ENCODE assay signal across 1 mouse cellular context in the genomic region with DNA sequence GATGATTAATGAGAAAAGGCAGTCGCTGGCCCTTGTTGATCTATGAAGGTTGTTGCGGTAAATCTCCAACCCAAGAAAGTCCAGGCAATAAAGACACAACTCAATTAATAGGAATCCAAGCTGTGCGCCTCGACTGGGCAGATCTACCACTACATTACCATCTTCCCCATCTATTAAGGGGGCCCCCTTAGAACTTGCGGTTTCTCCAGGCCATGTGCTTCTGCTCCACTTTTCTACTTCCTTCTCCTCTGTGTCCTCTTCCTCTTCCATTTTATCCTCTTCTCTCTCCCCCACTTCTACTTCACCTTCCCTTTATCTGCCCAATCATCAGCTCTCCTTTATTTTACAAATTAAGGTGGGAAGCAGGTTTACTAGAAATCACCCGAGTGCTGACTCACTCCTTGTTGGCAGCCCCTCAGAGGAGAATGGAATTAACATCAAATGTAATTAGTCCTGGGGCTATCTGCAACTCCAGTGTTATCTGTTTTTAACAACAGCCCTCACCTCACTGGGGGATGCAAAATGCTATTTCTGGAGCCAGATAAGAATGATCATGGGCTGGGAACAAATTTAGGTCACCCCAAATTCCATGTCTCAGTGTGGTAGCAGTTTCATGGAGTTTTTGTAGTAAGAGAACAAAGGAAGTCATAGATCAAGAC.
A peak's percentile ranks its signal among the peaks of the same experiment; 100 is the strongest.
TF ChIP-seq lines count a peak whose summit lies in the region.

No protein-coding gene starts in this region.

TF ChIP-seq in MEL, 35 proteins besides CTCF, POLR2A, EP300 and RAD21 (continued from another document):
- TF ChIP-seq TCF12 (IDR thresholded peaks at IDR 0.05; ENCODE audit: low read depth, low read length), result peak; percentile 92
- peak; percentile 86 for TF ChIP-seq SIN3A (IDR thresholded peaks at IDR 0.05; ENCODE audit: low read length)
- TF ChIP-seq CHD1 (IDR thresholded peaks at IDR 0.05; ENCODE audit: low read depth, low read length), result no peak
- TF ChIP-seq BHLHE40 (IDR thresholded peaks at IDR 0.05; ENCODE audit: borderline replicate concordance, low read depth, low read length), result peak; percentile 42; the same call in 1 of the 2 replicates
- TF ChIP-seq MEF2A (IDR thresholded peaks at IDR 0.05; ENCODE audit: extremely low read depth, insufficient replicate concordance, low read depth, low read length, poor library complexity, severe bottlenecking), result peak; percentile 99
- no peak for TF ChIP-seq USF2 (IDR thresholded peaks at IDR 0.05; ENCODE audit: borderline replicate concordance in 1 of 2, insufficient read depth in 1 of 2, low read depth in 1 of 2, low read length in 2 of 2)
- no peak for TF ChIP-seq ZC3H11A (IDR thresholded peaks at IDR 0.05; ENCODE audit: low read depth, low read length)
- TF ChIP-seq MAFK (IDR thresholded peaks at IDR 0.05; ENCODE audit: borderline replicate concordance, low read depth, low read length), result peak; percentile 77; the same call in 1 of the 2 replicates
- TF ChIP-seq USF1 (IDR thresholded peaks at IDR 0.05; ENCODE audit: low read depth, low read length), result peak; percentile 40; the same call in 1 of the 2 replicates
- no peak for TF ChIP-seq UBTF (IDR thresholded peaks at IDR 0.05; ENCODE audit: borderline replicate concordance, insufficient read depth, low read depth, low read length)
- peak; percentile 94 for TF ChIP-seq MAX (IDR thresholded peaks at IDR 0.05; ENCODE audit: low read length)
- TF ChIP-seq ETS1 (IDR thresholded peaks at IDR 0.05; ENCODE audit: low read depth, low read length), result peak; percentile 96
- no peak; the same call in 1 of the 2 replicates for TF ChIP-seq MYB (IDR thresholded peaks at IDR 0.05; ENCODE audit: low read depth, low read length)
- TF ChIP-seq TBP (IDR thresholded peaks at IDR 0.05; ENCODE audit: low read depth, low read length), result no peak; the same call in 1 of the 2 replicates
- TF ChIP-seq MYC (IDR thresholded peaks at IDR 0.05; ENCODE audit: low read depth, low read length), result peak; percentile 95
- TF ChIP-seq RCOR1 (IDR thresholded peaks at IDR 0.05; ENCODE audit: low read depth, low read length), result peak; percentile 63
- TF ChIP-seq NELFE (IDR thresholded peaks at IDR 0.05; ENCODE audit: low read depth, low read length), result 0 out of 2 replicates have a peak, but pooled peaks have one; percentile 28
- TF ChIP-seq NRF1 (IDR thresholded peaks at IDR 0.05; ENCODE audit: insufficient read depth, low read depth, low read length, poor library complexity, severe bottlenecking), result no peak
- TF ChIP-seq MAZ (IDR thresholded peaks at IDR 0.05; ENCODE audit: low read depth, low read length), result peak; percentile 68; the same call in 1 of the 2 replicates
